Mouse (Mus musculus) neural tube, embryonic 12.5 days (tissue): ENCODE measurements at regions not wholly inside any gene's neighbourhood (a gene's known extent, or its start where the extent isn't known, plus 50 kb on each side); places are given as distances from the start of the nearest gene placed in this dataset.

ENCODE experiments used
- ATAC-seq: fragments of 200-750 bp; cut with Nextera tagmentation; 2 replicates; pipeline ENCODE4 v1.8.0; 2017; ENCODE audit warnings: low read depth, mild to moderate bottlenecking, moderate TSS enrichment, moderate library complexity; ENCODE audit not compliant: low FRiP score
- H3K27ac ChIP-seq: fragments of 300-500 bp; sonication (generic); 2 replicates; pipeline ENCODE4 v1.5.1; 2016
- H3K27me3 ChIP-seq: fragments of 300-500 bp; sonication (generic); replicated peaks from 2 replicates; pipeline ENCODE4 v1.6.1; 2016; ENCODE audit warnings: mild to moderate bottlenecking
- H3K36me3 ChIP-seq: fragments of 300-500 bp; sonication (generic); 2 replicates; pipeline ENCODE4 v1.6.1; 2016; ENCODE audit warnings: mild to moderate bottlenecking
- H3K4me1 ChIP-seq: fragments of 300-500 bp; sonication (generic); 2 replicates; pipeline ENCODE4 v1.6.1; 2016
- H3K4me2 ChIP-seq: fragments of 300-500 bp; sonication (generic); replicated peaks from 2 replicates; pipeline ENCODE4 v1.6.1; 2016; ENCODE audit warnings: mild to moderate bottlenecking
- H3K4me3 ChIP-seq: fragments of 300-500 bp; sonication (generic); 2 replicates; pipeline ENCODE4 v1.5.1; 2016
- H3K9ac ChIP-seq: fragments of 300-500 bp; sonication (generic); 2 replicates; pipeline ENCODE4 v1.6.1; 2016; ENCODE audit warnings: mild to moderate bottlenecking
- H3K9me3 ChIP-seq: fragments of 300-500 bp; sonication (generic); 2 replicates; pipeline ENCODE4 v1.6.1; 2016; ENCODE audit warnings: mild to moderate bottlenecking
- WGBS: fragments of 180-500 bp; shearing (Covaris S2); methylation state at CpG from one replicate; pipeline ENCODE4 v1.1.7; 2016; 5-methylcytosine and 5-hydroxymethylcytosine counted together

DNA sequence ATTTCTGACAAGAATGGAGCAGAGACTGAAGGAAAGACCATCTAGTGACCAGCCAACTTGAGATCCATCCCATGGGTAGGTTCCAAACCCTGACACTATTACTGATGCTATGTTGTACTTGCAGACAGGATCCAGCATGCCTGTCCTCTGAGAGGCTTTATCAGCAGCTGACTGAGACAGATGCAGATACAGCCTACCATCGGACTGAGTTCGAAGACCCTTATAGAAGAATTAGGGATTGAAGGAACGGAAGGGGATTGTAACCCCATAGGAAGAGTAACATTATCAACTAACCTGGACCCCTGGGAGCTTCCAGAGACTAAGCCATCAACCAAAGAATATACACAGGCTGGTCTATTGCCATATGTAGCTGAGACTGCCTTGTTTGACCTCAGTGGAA lies 183.1 kb upstream of the Adcy2 start:
- Histone ChIP-seq H3K36me3 (no peaks in the 10 kb centered on the region), H3K9me3 (no peaks in the 10 kb centered on the region), H3K27ac (no peak overlapping the region), H3K4me1 (no peaks in the 10 kb centered on the region), H3K4me2 (no peak overlapping the region), H3K9ac (no peak overlapping the region), H3K27me3 (no peaks in the 10 kb centered on the region), H3K4me3 (no peak overlapping the region)
- WGBS: 90% methylated on average over 3 of the region's 3 CpGs
- no peak for ATAC-seq

DNA sequence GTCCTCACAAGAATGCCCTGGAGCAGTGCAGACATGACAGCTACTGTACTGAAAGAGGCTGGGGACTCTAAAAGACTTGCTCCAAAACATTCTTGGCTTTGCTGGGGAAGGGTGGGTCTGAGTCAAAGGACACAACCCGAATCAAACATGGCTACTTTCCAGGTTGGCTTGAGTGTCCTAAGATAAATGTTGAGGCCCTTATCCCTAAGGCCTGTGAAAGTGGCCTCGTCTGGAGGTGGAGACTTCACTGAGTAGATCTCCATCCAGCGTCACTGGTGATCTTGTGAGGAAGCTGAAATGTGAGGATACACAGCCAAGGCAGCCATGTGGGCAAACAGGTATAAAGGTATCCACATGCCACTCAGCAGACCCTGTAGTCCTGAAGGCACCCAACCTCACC lies 191.3 kb upstream of the Adcy2 start:
- Histone ChIP-seq H3K4me1 (no peaks in the 10 kb centered on the region), H3K4me3 (no peak overlapping the region), H3K36me3 (no peaks in the 10 kb centered on the region), H3K27ac (no peak overlapping the region), H3K27me3 (no peaks in the 10 kb centered on the region), H3K9me3 (no peaks in the 10 kb centered on the region), H3K9ac (no peak overlapping the region), H3K4me2 (no peak overlapping the region)
- WGBS: 89% methylated on average over 3 of the region's 3 CpGs
- ATAC-seq: no peak

DNA sequence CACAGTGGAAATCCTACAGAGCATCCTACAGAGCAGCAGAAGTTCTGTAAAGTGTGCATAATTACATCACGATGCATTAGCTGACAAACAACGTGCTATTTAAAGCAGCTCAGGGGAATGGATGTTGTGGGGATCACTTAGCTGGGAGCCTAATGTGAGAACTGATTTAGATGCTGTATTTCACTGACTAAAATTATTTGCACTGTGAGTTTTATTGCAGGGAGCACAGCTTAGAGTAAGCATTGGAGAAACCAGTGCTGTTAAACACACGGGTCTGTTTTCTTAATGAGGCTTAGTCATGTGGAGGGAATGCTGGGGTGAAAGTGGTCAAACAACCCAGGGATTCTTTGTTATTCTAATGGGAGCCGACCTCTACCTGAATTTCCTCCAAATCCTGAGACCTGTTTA lies 197.1 kb upstream of the Adcy2 start:
- Histone ChIP-seq H3K9ac (no peak overlapping the region), H3K4me3 (no peak overlapping the region), H3K27me3 (no peaks in the 10 kb centered on the region), H3K4me2 (no peak overlapping the region), H3K36me3 (no peaks in the 10 kb centered on the region), H3K27ac (no peak overlapping the region), H3K9me3 (no peaks in the 10 kb centered on the region), H3K4me1 (no peaks in the 10 kb centered on the region)
- no peak for ATAC-seq
- WGBS: 12% methylated on average over 4 of the region's 4 CpGs

DNA sequence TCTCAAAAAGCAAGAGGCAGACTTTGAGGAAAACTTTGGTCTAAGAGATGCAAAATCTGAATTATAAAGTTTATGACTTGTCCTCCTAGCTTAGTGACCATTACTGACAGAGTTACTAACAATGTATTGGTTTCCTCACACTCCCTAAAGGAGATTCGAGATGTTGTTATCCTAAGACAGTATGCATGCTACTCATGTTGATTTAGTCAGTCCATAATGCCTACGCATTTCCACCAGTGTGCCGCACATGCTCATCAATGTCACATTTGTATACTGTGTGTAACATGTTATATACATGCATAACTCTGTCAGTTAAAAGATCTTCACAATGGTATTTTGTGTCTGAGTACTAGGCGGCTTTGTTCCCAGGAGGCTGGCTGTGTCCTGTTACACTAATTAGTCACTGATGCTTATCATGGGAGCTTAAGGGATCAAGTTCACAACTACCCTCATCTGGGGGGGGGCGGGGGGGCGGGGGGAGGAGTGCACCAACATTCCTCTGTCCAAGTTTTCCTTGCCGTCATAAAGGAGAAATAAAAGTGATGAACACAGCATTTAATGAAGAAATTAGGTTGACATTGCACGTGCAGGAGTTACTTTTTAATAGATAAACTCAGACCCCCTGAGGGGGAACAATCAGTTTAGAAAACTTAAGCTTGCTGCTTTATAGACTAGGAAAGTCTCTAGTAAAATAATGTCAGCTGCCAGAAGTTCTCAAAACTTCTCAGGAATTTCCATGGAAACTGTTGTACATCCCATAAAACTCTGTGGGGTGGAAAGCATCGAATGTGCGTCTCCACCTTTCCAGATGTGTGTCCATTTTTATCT lies 208.6 kb upstream of the Adcy2 start:
- ATAC-seq: no peak
- Histone ChIP-seq H3K4me1 (0 out of 2 replicates have a peak, but pooled peaks cover 3% of the 10 kb centered on the region), H3K27ac (no peak overlapping the region), H3K9ac (no peak overlapping the region), H3K36me3 (no peaks in the 10 kb centered on the region), H3K9me3 (no peaks in the 10 kb centered on the region), H3K27me3 (no peaks in the 10 kb centered on the region), H3K4me3 (no peak overlapping the region), H3K4me2 (no peak overlapping the region)
- WGBS: 73% methylated on average over 10 of the region's 10 CpGs

DNA sequence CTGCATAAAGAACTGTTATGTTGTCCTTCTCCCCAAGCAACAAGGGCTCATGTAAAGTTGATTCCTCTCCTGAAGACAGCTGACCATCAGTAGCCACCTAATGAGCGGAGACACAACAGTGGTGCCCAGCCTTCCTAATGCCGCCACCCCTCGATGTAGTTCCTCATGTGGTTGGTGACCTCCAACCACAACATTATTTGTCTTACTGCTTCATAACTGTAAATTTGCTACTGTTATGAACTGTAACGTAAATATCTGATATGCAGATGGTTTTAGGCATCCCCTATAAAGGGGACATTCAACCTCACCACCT lies 209.2 kb upstream of the Adcy2 start:
- Histone ChIP-seq H3K9ac (no peak overlapping the region), H3K27ac (no peak overlapping the region), H3K9me3 (no peaks in the 10 kb centered on the region), H3K36me3 (no peaks in the 10 kb centered on the region), H3K4me2 (no peak overlapping the region), H3K4me1 (0 out of 2 replicates have a peak, but pooled peaks cover 3% of the 10 kb centered on the region), H3K4me3 (no peak overlapping the region), H3K27me3 (no peaks in the 10 kb centered on the region)
- ATAC-seq: no peak
- 81% methylated on average over 4 of the region's 4 CpGs for WGBS

DNA sequence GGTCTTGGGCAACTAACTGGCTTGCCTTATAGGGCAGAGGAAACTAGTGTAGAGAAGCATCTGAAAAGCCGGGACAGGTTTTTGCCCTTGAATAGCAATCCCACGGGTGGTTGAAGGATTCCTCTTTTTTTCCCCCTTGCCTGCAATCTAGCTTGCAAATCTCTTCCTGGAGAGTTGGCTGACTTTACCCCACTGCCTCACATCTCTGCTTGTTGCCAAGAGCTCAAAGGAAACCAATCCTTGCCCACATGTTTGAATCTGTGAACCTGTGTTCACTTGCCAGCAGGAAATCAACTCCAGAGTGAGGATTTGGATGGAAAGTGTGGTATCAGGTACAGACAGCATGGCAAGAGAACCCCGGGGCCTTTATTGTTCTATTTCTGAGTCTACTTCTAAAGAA lies 217.2 kb upstream of the Adcy2 start:
- no peaks in the 10 kb centered on the region for H3K9me3 ChIP-seq
- no peaks in the 10 kb centered on the region for H3K36me3 ChIP-seq
- no peak overlapping the region for H3K27ac ChIP-seq
- H3K27me3 ChIP-seq: no peaks in the 10 kb centered on the region
- H3K4me1 ChIP-seq: no peaks in the 10 kb centered on the region
- no peak for ATAC-seq
- no peak overlapping the region for H3K4me3 ChIP-seq
- WGBS: 79% methylated on average over 3 of the region's 3 CpGs
- no peak overlapping the region for H3K9ac ChIP-seq
- H3K4me2 ChIP-seq: no peak overlapping the region

DNA sequence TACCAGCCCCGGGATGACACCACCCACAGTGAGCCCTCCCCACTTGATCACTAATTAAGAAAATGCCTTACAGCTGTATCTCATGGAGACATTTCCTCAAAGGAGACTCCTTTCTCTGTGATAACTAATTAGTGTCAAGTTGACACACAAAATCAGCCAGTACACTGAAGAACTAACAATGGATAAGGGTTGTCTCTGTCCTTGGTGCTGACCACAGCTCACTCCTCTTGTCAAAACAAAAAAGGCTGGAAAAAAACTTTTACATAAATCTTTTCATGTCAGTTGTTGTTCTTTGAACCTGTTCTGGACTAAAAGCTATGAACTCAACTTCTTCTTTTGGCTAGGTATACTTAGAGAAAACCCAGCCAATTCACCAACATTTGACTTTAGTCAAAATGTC lies 221.1 kb upstream of the Adcy2 start:
- Histone ChIP-seq H3K9ac (no peak overlapping the region), H3K9me3 (no peaks in the 10 kb centered on the region), H3K4me2 (no peak overlapping the region), H3K4me1 (no peaks in the 10 kb centered on the region), H3K27me3 (no peaks in the 10 kb centered on the region), H3K27ac (no peak overlapping the region), H3K4me3 (no peak overlapping the region), H3K36me3 (no peaks in the 10 kb centered on the region)
- WGBS: 57% methylated on average over 1 of the region's 1 CpGs
- no peak for ATAC-seq

DNA sequence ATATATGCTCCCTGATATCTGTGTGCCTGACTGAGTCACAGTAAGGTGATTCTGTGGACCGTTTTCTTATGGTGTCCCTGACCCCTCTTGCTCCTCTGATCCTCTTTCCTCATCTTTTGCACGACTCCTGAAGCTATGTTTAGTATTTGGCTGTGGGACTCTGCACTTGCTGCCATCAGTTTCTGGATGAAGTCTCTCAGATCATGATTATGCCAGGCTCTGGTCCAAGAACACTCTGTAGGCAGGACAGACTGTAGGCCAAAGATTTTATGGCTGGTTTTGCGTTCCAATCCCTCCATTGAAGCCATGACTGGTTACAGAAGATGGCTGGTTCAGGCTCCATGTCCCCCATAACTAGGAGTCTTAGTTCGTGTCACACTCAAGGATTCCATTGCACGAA lies 227.2 kb upstream of the Adcy2 start:
- no peaks in the 10 kb centered on the region for H3K4me1 ChIP-seq
- no peaks in the 10 kb centered on the region for H3K27me3 ChIP-seq
- no peaks in the 10 kb centered on the region for H3K9me3 ChIP-seq
- 82% methylated on average over 5 of the region's 5 CpGs for WGBS
- H3K4me3 ChIP-seq: no peak overlapping the region
- no peak overlapping the region for H3K4me2 ChIP-seq
- no peak overlapping the region for H3K9ac ChIP-seq
- no peak for ATAC-seq
- no peaks in the 10 kb centered on the region for H3K36me3 ChIP-seq
- H3K27ac ChIP-seq: no peak overlapping the region

DNA sequence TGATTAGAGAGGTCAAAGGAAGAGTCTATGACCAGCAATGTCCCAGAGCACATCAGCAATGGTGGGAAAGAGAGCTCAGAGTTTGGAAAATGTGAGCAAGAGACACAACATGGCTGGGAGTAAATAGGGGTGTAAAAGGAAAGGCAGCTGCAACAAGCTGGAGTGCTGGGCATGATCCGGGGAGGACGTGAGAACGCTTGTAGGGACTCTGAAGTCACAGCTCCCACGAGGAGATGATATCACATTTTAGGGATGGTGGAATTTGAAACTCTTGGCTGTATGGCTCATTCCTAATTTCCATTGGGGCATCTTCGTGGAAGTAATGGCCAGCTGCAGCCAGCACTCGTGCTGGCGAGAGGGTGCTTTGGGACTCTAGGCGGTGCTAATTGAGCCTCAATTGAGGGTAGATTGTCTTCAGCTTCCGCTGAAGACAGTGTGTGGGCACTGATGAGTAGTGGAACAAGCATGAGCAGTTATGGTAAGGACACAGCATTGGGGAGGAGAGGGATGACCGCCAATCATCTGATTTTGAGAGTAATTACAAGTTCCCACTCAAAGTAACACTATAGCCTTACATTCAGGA lies 231.1 kb upstream of the Adcy2 start:
- Histone ChIP-seq H3K36me3 (no peaks in the 10 kb centered on the region), H3K4me1 (no peaks in the 10 kb centered on the region), H3K27me3 (no peaks in the 10 kb centered on the region), H3K9ac (no peak overlapping the region), H3K4me2 (no peak overlapping the region), H3K27ac (no peak overlapping the region), H3K9me3 (no peaks in the 10 kb centered on the region), H3K4me3 (no peak overlapping the region)
- 48% methylated on average over 10 of the region's 10 CpGs for WGBS
- ATAC-seq: no peak

DNA sequence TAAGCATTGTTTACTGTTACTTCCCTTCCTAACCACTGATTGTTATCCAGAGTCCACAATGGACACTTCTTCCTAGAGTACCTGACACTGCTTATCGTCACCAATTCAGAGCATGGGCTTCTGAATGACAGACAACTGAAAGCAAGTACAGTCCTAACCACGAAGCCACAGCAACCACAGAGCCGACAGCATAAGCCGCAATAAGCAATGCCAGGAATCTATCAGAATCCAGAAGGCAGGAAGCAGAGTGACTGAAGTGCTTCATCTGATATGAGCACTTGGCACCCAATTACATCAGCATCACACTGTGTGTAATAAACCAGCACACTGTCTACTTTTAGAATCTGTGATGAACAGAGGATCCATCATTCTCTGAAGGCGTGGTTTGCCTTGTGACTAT lies 237.0 kb upstream of the Adcy2 start:
- Histone ChIP-seq H3K4me3 (no peak overlapping the region), H3K36me3 (no peaks in the 10 kb centered on the region), H3K4me2 (no peak overlapping the region), H3K27ac (no peak overlapping the region), H3K4me1 (no peaks in the 10 kb centered on the region), H3K27me3 (no peaks in the 10 kb centered on the region), H3K9me3 (no peaks in the 10 kb centered on the region), H3K9ac (no peak overlapping the region)
- 83% methylated on average over 5 of the region's 5 CpGs for WGBS
- ATAC-seq: no peak

DNA sequence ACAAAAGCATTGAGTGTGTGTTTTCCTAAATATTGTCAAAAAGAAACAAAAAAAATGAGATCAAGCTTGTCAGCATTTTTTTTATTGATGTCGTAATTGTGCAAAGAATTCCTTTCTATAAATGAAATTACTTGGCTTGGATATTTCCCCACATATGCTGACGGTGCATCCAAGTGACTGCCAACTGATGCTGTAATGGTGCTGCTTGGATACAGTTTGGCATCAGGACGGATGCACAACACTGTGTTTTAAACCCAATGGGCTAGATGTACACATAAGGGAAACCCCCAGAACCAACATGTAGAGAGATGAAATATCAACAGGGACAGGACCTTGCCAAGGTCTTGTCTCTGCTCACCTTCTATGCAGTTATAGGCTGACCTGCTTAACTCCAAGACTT lies 238.6 kb upstream of the Adcy2 start:
- no peak for ATAC-seq
- H3K9me3 ChIP-seq: no peaks in the 10 kb centered on the region
- peaks cover 3% of the 10 kb centered on the region; the same call in 1 of the 2 replicates for H3K4me1 ChIP-seq
- H3K9ac ChIP-seq: no peak overlapping the region
- H3K27me3 ChIP-seq: no peaks in the 10 kb centered on the region
- no peak overlapping the region for H3K27ac ChIP-seq
- no peaks in the 10 kb centered on the region for H3K36me3 ChIP-seq
- H3K4me2 ChIP-seq: no peak overlapping the region
- no peak overlapping the region for H3K4me3 ChIP-seq
- WGBS: 94% methylated on average over 3 of the region's 3 CpGs

DNA sequence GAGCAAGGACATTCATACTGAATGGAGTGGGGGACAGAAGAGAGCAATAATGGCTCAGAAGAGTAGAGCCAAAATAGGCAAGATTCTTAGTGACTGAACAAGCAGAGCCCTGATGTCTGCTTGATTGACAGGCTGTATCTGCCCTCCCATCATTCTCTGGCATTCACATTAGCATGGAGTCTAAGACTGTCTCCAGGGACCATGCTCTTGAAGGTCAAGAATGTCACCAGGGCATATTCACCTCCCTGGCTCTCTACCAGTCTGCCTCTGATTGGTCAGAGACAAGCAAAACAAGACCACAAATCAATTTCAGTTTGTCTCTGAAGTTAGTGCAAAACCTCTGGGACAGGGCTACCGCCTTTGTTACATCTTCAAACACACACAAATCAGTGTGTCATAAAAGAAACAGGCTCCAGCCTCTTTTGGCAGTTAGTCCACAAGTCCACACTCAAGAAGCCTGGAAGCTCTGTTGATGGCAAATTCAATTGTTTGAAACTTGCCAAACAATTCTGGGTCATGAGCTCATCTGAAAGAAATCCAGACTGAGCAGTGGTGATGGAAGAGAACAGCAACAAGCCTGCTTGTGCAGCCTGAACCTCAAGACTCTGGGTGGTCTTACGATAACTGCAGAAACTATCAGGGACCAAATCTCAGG lies 240.0 kb upstream of the Adcy2 start:
- Histone ChIP-seq H3K4me2 (no peak overlapping the region), H3K4me3 (no peak overlapping the region), H3K4me1 (peaks cover 3% of the 10 kb centered on the region; the same call in 1 of the 2 replicates), H3K27ac (no peak overlapping the region), H3K27me3 (no peaks in the 10 kb centered on the region), H3K36me3 (no peaks in the 10 kb centered on the region), H3K9me3 (no peaks in the 10 kb centered on the region), H3K9ac (no peak overlapping the region)
- no peak for ATAC-seq
- WGBS: 69% methylated on average over 2 of the region's 2 CpGs
